Mouse (Mus musculus) stomach, postnatal 0 days (tissue): Measurements from ENCODE around the gene Cabp4. TPM values are rescaled to one million over a fixed set of nuclear protein-coding genes. Genes with fewer than 3 reads are reported as not detected.

ENCODE experiments used
- ATAC-seq: fragments of 200-750 bp; cut with Nextera tagmentation; 2 replicates; pipeline ENCODE4 v1.8.0; 2017; ENCODE audit not compliant: low FRiP score, low TSS enrichment
- DNase-seq: peaks from one replicate; pipeline ENCODE4 v3.0.0-alpha.2; 2016; ENCODE audit warnings: low spot score
- H3K27ac ChIP-seq: fragments of 300-500 bp; sonication (generic); replicated peaks from 2 replicates; pipeline ENCODE4 v1.5.1; 2014; ENCODE audit warnings: mild to moderate bottlenecking, control low read depth
- H3K27me3 ChIP-seq: fragments of 300-500 bp; sonication (generic); 2 replicates; pipeline ENCODE4 v1.6.1; 2014; ENCODE audit warnings: low read length; ENCODE audit not compliant: control insufficient read depth, insufficient read depth
- H3K36me3 ChIP-seq: fragments of 300-500 bp; sonication (generic); 2 replicates; pipeline ENCODE4 v1.6.1; 2014; ENCODE audit warnings: low read length, mixed read lengths; ENCODE audit not compliant: control insufficient read depth, insufficient read depth
- H3K4me1 ChIP-seq: fragments of 300-500 bp; sonication (generic); replicated peaks from 2 replicates; pipeline ENCODE4 v1.6.1; 2014; ENCODE audit warnings: antibody characterized with exemption; ENCODE audit not compliant: control insufficient read depth, insufficient read depth
- H3K4me2 ChIP-seq: fragments of 300-500 bp; sonication (generic); replicated peaks from 2 replicates; pipeline ENCODE4 v1.6.1; 2014; ENCODE audit warnings: low read depth, mild to moderate bottlenecking, control low read depth, moderate library complexity
- H3K4me3 ChIP-seq: fragments of 300-500 bp; sonication (generic); 2 replicates; pipeline ENCODE4 v1.5.1; 2014; ENCODE audit warnings: low read depth, low read length, control low read depth
- H3K9ac ChIP-seq: fragments of 300-500 bp; sonication (generic); 2 replicates; pipeline ENCODE4 v1.6.1; 2014; ENCODE audit warnings: mild to moderate bottlenecking, low read length, control low read depth, mixed read lengths
- H3K9me3 ChIP-seq: fragments of 300-500 bp; sonication (generic); 2 replicates; pipeline ENCODE4 v1.6.1; 2016; ENCODE audit warnings: low read length; ENCODE audit not compliant: control insufficient read depth
- CTCF ChIP-seq: IDR thresholded peaks from 2 replicates; pipeline ENCODE4 v1.5.1; 2016; ENCODE audit warnings: antibody characterized with exemption, low read depth, mild to moderate bottlenecking, moderate library complexity
- EP300 ChIP-seq: optimal IDR thresholded peaks from 2 replicates; pipeline ENCODE3; 2016; ENCODE audit warnings: antibody characterized with exemption
- WGBS: fragments of 180-500 bp; shearing (Covaris S2); extraction: QIAGEN DNeasy Blood & Tissue Kit; methylation state at CpG from one replicate; pipeline ENCODE4 v1.1.7; 2014; 5-methylcytosine and 5-hydroxymethylcytosine counted together
- polyA plus RNA-seq: library from polyadenylated mRNA; unstranded; fragments of >200 nt; fragmentation: Nextera tagmentation; extraction: Ambion mirVana; gene quantifications from 2 replicates; pipeline ENCODE4 v1.2.1, GENCODE M21; 2015

Cabp4 gene
- polyA plus RNA-seq, 1 experiment from 2014 or later, result not detected

- H3K9ac ChIP-seq, result peak overlapping the region; percentile 56
- no peaks in the 10 kb centered on the region for H3K9me3 ChIP-seq
- no peaks in the 10 kb centered on the region for H3K4me1 ChIP-seq
- DNase-seq (no peak), ATAC-seq (no peak; the same call in 1 of the 2 replicates)
- H3K36me3 ChIP-seq, result peaks cover 5% of the 10 kb centered on the region; the same call in 1 of the 2 replicates
- H3K27me3 ChIP-seq, result no peaks in the 10 kb centered on the region
- H3K4me3 ChIP-seq, result peak overlapping the region; percentile 91
- no peak for TF ChIP-seq CTCF
- no peak for TF ChIP-seq EP300
- peak overlapping the region; percentile 69 for H3K4me2 ChIP-seq
- H3K27ac ChIP-seq, result peak overlapping the region; percentile 58; the same call in 1 of the 2 replicates
- 39% methylated on average over 9 of the region's 9 CpGs for WGBS
These were observed 4.1 kb upstream of the Cabp4 start for GRCm38 (mm10) chr19:4147782-4148490.

- H3K27me3 ChIP-seq, result no peaks in the 10 kb centered on the region
- peaks cover 5% of the 10 kb centered on the region; the same call in 1 of the 2 replicates for H3K36me3 ChIP-seq
- 67% methylated on average over 3 of the region's 3 CpGs for WGBS
- H3K27ac ChIP-seq, result no peak overlapping the region
- ATAC-seq, result no peak
- no peak overlapping the region for H3K4me3 ChIP-seq
- no peak overlapping the region for H3K4me2 ChIP-seq
- H3K9ac ChIP-seq, result no peak overlapping the region
- TF ChIP-seq EP300 (no peak), CTCF (no peak)
- DNase-seq, result no peak
- H3K9me3 ChIP-seq, result no peaks in the 10 kb centered on the region
- H3K4me1 ChIP-seq, result no peaks in the 10 kb centered on the region
These were observed 3.2 kb upstream of the Cabp4 start for GRCm38 (mm10) chr19:4147022-4147405.

- Histone ChIP-seq H3K4me2 (no peak overlapping the region), H3K27me3 (no peaks in the 10 kb centered on the region)
- WGBS, result 72% methylated on average over 12 of the region's 12 CpGs
These were observed 2.7 kb upstream of the Cabp4 start for GRCm38 (mm10) chr19:4146366-4147021.

GRCm38 (mm10) chr19:4145936-4146335, 2.1 kb upstream of the Cabp4 start:
- DNase-seq (no peak), ATAC-seq (no peak)
- H3K9ac ChIP-seq, result no peak overlapping the region
- H3K4me3 ChIP-seq, result no peak overlapping the region
- H3K36me3 ChIP-seq, result peaks cover 5% of the 10 kb centered on the region; the same call in 1 of the 2 replicates
- H3K27me3 ChIP-seq, result no peaks in the 10 kb centered on the region
- whole genome bisulfite sequencing, result 88% methylated on average over 5 of the region's 5 CpGs
- no peak overlapping the region for H3K4me2 ChIP-seq
- no peaks in the 10 kb centered on the region for H3K9me3 ChIP-seq
- no peak for TF ChIP-seq EP300
- TF ChIP-seq CTCF, result no peak
- H3K4me1 ChIP-seq, result no peaks in the 10 kb centered on the region
- no peak overlapping the region for H3K27ac ChIP-seq

More at GRCm38 (mm10) chr19:4146366-4147021, 2.7 kb upstream of the Cabp4 start:
- no peak overlapping the region for H3K9ac ChIP-seq
- no peak for DNase-seq
- no peak overlapping the region for H3K27ac ChIP-seq
- no peak for TF ChIP-seq CTCF
- TF ChIP-seq EP300, result no peak
- no peaks in the 10 kb centered on the region for H3K9me3 ChIP-seq
- ATAC-seq, result no peak
- H3K36me3 ChIP-seq, result peaks cover 5% of the 10 kb centered on the region; the same call in 1 of the 2 replicates
- no peak overlapping the region for H3K4me3 ChIP-seq
- H3K4me1 ChIP-seq, result no peaks in the 10 kb centered on the region

GRCm38 (mm10) chr19:4144550-4145498, 991 bp upstream of the Cabp4 start:
- H3K27me3 ChIP-seq, result no peaks in the 10 kb centered on the region
- 74% methylated on average over 16 of the region's 16 CpGs for WGBS
- TF ChIP-seq EP300, result no peak
- no peak for TF ChIP-seq CTCF

More at GRCm38 (mm10) chr19:4144550-4145498, 991 bp upstream of the Cabp4 start:
- Histone ChIP-seq H3K4me2 (no peak overlapping the region), H3K9me3 (no peaks in the 10 kb centered on the region), H3K27ac (no peak overlapping the region), H3K9ac (no peak overlapping the region), H3K36me3 (no peaks in the 10 kb centered on the region), H3K4me1 (no peaks in the 10 kb centered on the region), H3K4me3 (no peak overlapping the region)
- DNase-seq (no peak), ATAC-seq (no peak)
